Mouse (Mus musculus) CH12.LX (cell line): Measurements from ENCODE around the gene Ptprg. TPM values are rescaled to one million over a fixed set of nuclear protein-coding genes. Genes with fewer than 3 reads are reported as not detected.

Source experiments
- DNase-seq: peaks from one replicate; pipeline ENCODE4 v3.0.0-alpha.2; 2013; ENCODE audit errors: extremely low read depth
- H3K27ac ChIP-seq: 2 replicates; pipeline ENCODE4 v1.5.1; 2012; ENCODE audit warnings: low read depth, mild to moderate bottlenecking, control low read depth, moderate library complexity; ENCODE audit not compliant: insufficient read depth
- H3K27me3 ChIP-seq: replicated peaks from 2 replicates; pipeline ENCODE3; 2012; ENCODE audit warnings: inconsistent platforms
- H3K36me3 ChIP-seq, 2 experiments: replicated peaks in 1 of 2; 2 replicates each; pipeline versions ENCODE3 to v1.6.1; 2012; ENCODE audit warnings: inconsistent platforms in 1 of 2, low read length in 1 of 2, mild to moderate bottlenecking in 1 of 2, mixed read lengths in 1 of 2, moderate library complexity in 1 of 2; ENCODE audit not compliant: control insufficient read depth in 1 of 2, insufficient read depth in 1 of 2
- H3K4me1 ChIP-seq, 2 experiments: 2 replicates each; pipeline ENCODE4 v1.6.1; 2012; ENCODE audit warnings: inconsistent platforms in 1 of 2, moderate library complexity in 1 of 2; ENCODE audit not compliant: insufficient read depth in 2 of 2, control insufficient read depth in 1 of 2
- H3K4me2 ChIP-seq: 2 replicates; pipeline ENCODE4 v1.6.1; 2012; ENCODE audit warnings: low read depth, mild to moderate bottlenecking, control low read depth; ENCODE audit not compliant: poor library complexity, insufficient read depth, severe bottlenecking
- H3K4me3 ChIP-seq, 3 experiments: fragments of 150-350 bp in 1 of 3; sonication (generic) in 1 of 3; replicated peaks in 1 of 3; 2 replicates each; pipeline versions ENCODE3 to v1.5.1; 2011 to 2012; ENCODE audit warnings: low read depth in 2 of 3, low read length in 2 of 3, mild to moderate bottlenecking in 2 of 3, moderate library complexity in 2 of 3, control low read depth in 1 of 3, improper control_type of control experiment in 1 of 3, inconsistent platforms in 1 of 3, mixed read lengths in 1 of 3; ENCODE audit not compliant: poor library complexity in 1 of 3
- H3K79me2 ChIP-seq: replicated peaks from 2 replicates; pipeline ENCODE4 v1.6.1; 2012; ENCODE audit warnings: mild to moderate bottlenecking, moderate library complexity; ENCODE audit not compliant: control insufficient read depth, poor library complexity, insufficient read depth, severe bottlenecking; ENCODE audit errors: extremely low read depth
- H3K9ac ChIP-seq: 2 replicates; pipeline ENCODE4 v1.6.1; 2012; ENCODE audit warnings: low read depth, mild to moderate bottlenecking, control low read depth, moderate library complexity; ENCODE audit not compliant: insufficient read depth
- H3K9me3 ChIP-seq: replicated peaks from 2 replicates; pipeline ENCODE3; 2012; ENCODE audit warnings: low read length, inconsistent platforms, mixed read lengths
- BHLHE40 ChIP-seq: IDR thresholded peaks from 2 replicates; pipeline ENCODE4 v1.6.1; 2011; ENCODE audit warnings: mild to moderate bottlenecking, low read depth, low read length, improper control_type of control experiment
- CHD2 ChIP-seq: IDR thresholded peaks from 2 replicates; pipeline ENCODE4 v1.6.1; 2011; ENCODE audit warnings: low read length, improper control_type of control experiment
- CTCF ChIP-seq, 2 experiments: IDR thresholded peaks in 1 of 2; conservative IDR thresholded peaks in 1 of 2; 2 replicates each; pipeline ENCODE4 v1.5.1; 2011 to 2012; ENCODE audit warnings: low read depth in 2 of 2, low read length in 2 of 2, improper control_type of control experiment in 1 of 2, inconsistent platforms in 1 of 2, mild to moderate bottlenecking in 1 of 2, moderate library complexity in 1 of 2
- EP300 ChIP-seq: IDR thresholded peaks from 2 replicates; pipeline ENCODE4 v1.6.1; 2011; ENCODE audit warnings: low read length, improper control_type of control experiment
- ETS1 ChIP-seq: conservative IDR thresholded peaks from 2 replicates; pipeline ENCODE4 v1.6.1; 2012; ENCODE audit warnings: low read depth, mild to moderate bottlenecking, inconsistent platforms, low read length, improper control_type of control experiment, moderate library complexity
- GABPA ChIP-seq: IDR thresholded peaks from 2 replicates; pipeline ENCODE4 v1.6.1; 2012; ENCODE audit warnings: low read depth, low read length, improper control_type of control experiment, inconsistent platforms; ENCODE audit not compliant: insufficient replicate concordance
- HCFC1 ChIP-seq: IDR thresholded peaks from 2 replicates; pipeline ENCODE4 v1.6.1; 2012; ENCODE audit warnings: low read depth, mild to moderate bottlenecking, inconsistent platforms, low read length, improper control_type of control experiment
- JUND ChIP-seq: conservative IDR thresholded peaks from 2 replicates; pipeline ENCODE4 v1.6.1; 2011; ENCODE audit warnings: low read depth, low read length, improper control_type of control experiment
- KAT2A ChIP-seq: IDR thresholded peaks from 2 replicates; pipeline ENCODE4 v1.6.1; 2012; ENCODE audit warnings: low read length, improper control_type of control experiment, inconsistent platforms; ENCODE audit not compliant: insufficient replicate concordance
- NELFE ChIP-seq: IDR thresholded peaks from 2 replicates; pipeline ENCODE4 v1.6.1; 2011; ENCODE audit warnings: low read depth, low read length, improper control_type of control experiment
- RAD21 ChIP-seq: IDR thresholded peaks from 2 replicates; pipeline ENCODE4 v1.6.1; 2011; ENCODE audit warnings: low read depth, mild to moderate bottlenecking, low read length, improper control_type of control experiment, moderate library complexity
- SIN3A ChIP-seq: IDR thresholded peaks from 2 replicates; pipeline ENCODE4 v1.6.1; 2012; ENCODE audit warnings: low read length, improper control_type of control experiment, inconsistent platforms
- TBP ChIP-seq: conservative IDR thresholded peaks from 2 replicates; pipeline ENCODE4 v1.6.1; 2011; ENCODE audit warnings: low read depth, low read length, improper control_type of control experiment
- UBTF ChIP-seq: IDR thresholded peaks from 2 replicates; pipeline ENCODE4 v1.6.1; 2012; ENCODE audit warnings: low read depth, mild to moderate bottlenecking, inconsistent platforms, low read length, improper control_type of control experiment, moderate library complexity
- ZKSCAN1 ChIP-seq: IDR thresholded peaks from 2 replicates; pipeline ENCODE4 v1.6.1; 2012; ENCODE audit warnings: low read depth, inconsistent platforms, low read length, improper control_type of control experiment, borderline replicate concordance
- dilution Hi-C: fragments of 300-500 bp; cut with MboI; formaldehyde crosslinking; loops from 2 replicates; pipeline ENCODE4 v1.14.3; 2020; ENCODE audit warnings: low sequenced_read_pairs; ENCODE audit not compliant: extremely low pct_unique_long_range_greater_than_20kb, extremely low pct_ligation_motif_present
- in situ Hi-C: fragments of 300-500 bp; cut with MboI; formaldehyde crosslinking; loops from 3 replicates; pipeline ENCODE4 v1.14.3; 2019; ENCODE audit warnings: low sequenced_read_pairs, low pct_ligation_motif_present, low pct_unique_long_range_greater_than_20kb, mixed read lengths
- polyA plus RNA-seq: library from polyadenylated mRNA; unstranded; fragments of >175 nt; gene quantifications from 2 replicates; pipeline ENCODE4 v1.2.1, GENCODE M21; 2012; ENCODE audit warnings: low read depth; ENCODE audit not compliant: insufficient read length
- total RNA-seq, 2 experiments: library from RNA; depleted of rRNA; stranded (reverse); fragments of 300-350 nt in 1 of 2; fragments of >200 nt in 1 of 2; gene quantifications; 2 replicates each; pipeline ENCODE4 v1.2.3; 2012 to 2014

Ptprg gene
- total and polyA plus RNA-seq, 3 experiments = 0.08 TPM; not detected in 2

DNA sequence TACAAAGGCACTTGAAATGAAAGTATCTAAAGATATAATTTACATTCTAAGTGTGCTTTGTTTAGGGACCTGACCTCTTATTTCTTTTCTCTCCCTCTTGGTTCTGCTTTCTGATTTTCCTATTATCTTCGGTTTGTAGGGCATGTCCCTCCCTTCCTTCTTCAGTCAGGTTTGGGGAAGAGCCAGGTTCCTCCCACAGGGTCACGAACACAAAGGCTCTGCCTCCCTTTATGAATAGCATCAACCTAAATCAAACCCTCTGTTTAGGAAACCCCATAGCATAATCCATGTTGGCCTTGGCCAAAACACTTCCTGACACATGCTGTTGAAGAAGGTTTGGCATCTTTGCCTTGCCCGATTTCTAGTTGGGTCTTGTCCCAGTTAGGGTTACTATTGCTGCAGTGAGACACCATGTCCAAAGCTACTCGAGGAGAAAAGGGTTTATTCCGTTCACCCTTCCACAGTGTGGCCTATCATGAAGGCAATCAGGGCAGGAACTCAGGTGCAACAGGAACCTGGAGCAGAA, 388.7 kb downstream of the Ptprg start:
- Histone ChIP-seq H3K27ac (no peak overlapping the region), H3K27me3 (no peaks in the 10 kb centered on the region), H3K9me3 (peaks cover 4% of the 10 kb centered on the region), H3K79me2 (no peaks in the 10 kb centered on the region), H3K4me2 (no peak overlapping the region), H3K9ac (no peak overlapping the region), H3K4me3 (no peak overlapping the region), H3K36me3 (no peaks in the 10 kb centered on the region), H3K4me1 (no peaks in the 10 kb centered on the region)
- no peak for DNase-seq
- in situ Hi-C loops (no loop called here), dilution Hi-C loops (no loop called here)
- TF ChIP-seq CTCF (conservative IDR thresholded peaks at IDR 0.05 in 1 of 2, IDR thresholded peaks at IDR 0.05 in 1 of 2; ENCODE audit: low read depth in 2 of 2, low read length in 2 of 2) = no peak
- no peak for TF ChIP-seq GABPA
- no peak for TF ChIP-seq ZKSCAN1
- no peak for TF ChIP-seq HCFC1

DNA sequence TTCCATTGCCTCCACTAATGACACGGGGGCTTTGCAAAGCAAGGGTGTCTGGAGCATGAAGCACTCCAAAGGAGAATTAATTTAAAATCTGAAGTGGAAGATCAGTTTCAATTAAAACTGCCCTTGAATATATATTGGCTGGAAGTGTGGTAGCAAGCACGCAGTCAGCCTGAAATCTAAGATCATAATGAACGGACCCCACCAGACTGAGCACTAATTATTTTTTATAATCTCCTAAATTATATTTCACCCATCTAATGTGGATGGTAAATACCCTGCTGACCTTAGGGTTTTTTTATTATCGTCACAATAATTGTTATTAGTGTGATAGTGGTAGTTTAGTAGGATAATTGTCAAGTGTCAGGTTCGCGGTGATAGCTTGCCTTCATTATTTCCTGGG, 397.0 kb downstream of the Ptprg start:
- H3K9me3 ChIP-seq = peaks cover 2% of the 10 kb centered on the region
- no peaks in the 10 kb centered on the region for H3K27me3 ChIP-seq
- TF ChIP-seq ETS1 = no peak
- in situ Hi-C loops (no loop called here), dilution Hi-C loops (no loop called here)
- H3K4me1 ChIP-seq = peaks cover 0 to 7% of the 10 kb centered on the region in 2 experiments; a peak in 1 of 4 replicates
- no peak overlapping the region for H3K4me3 ChIP-seq
- H3K79me2 ChIP-seq = no peaks in the 10 kb centered on the region
- DNase-seq = no peak
- no peak overlapping the region for H3K27ac ChIP-seq
- no peak overlapping the region for H3K9ac ChIP-seq
- H3K4me2 ChIP-seq = no peak overlapping the region
- H3K36me3 ChIP-seq = no peaks in the 10 kb centered on the region

DNA sequence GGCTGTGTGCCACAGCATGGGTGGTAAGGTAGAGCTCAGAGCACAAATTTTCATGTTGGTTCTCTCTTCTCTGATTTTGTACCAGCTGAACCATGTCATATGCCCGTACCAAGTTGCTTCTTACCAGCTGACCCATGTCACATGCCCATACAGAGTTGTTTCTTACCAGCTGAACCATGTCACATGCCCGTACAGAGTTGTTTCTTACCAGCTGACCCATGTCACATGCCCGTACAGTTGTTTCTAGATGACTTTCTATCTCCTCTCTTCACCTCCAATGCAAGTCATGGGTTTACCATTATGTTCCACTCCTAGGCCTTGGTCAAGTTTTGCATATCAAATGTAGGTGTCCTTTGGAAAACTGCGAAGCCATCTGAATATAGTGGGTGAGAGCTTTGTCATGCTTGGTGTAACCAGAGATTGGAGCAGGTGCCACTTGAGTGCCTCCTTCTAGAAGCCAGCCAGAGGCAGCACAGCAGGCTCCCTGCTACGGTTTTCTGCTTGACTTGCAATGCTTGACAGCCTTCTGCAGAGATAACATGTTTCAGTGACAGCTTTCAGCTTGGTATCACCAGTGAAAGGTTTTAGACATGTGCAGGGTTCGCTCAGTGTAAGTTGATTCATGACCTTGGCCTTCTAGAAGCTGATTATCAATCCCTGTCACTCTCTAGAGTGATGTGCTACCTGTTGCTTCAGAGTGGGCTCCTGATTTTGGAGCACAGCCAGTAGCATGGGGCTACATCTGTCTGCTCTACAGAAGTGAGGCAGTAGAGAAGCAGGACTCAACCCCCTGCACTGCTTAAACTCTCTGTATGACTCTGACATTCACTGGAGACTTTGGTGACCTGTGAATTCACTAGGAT, 401.9 kb downstream of the Ptprg start:
- Histone ChIP-seq H3K9ac (no peak overlapping the region), H3K79me2 (no peaks in the 10 kb centered on the region), H3K27ac (no peak overlapping the region), H3K4me1 (peaks cover 0 to 5% of the 10 kb centered on the region in 2 experiments; a peak in 1 of 4 replicates), H3K27me3 (no peaks in the 10 kb centered on the region), H3K9me3 (peaks cover 2% of the 10 kb centered on the region), H3K4me2 (no peak overlapping the region), H3K4me3 (no peak overlapping the region), H3K36me3 (no peaks in the 10 kb centered on the region)
- dilution Hi-C loops = no loop called here
- TF ChIP-seq EP300 = no peak
- TF ChIP-seq UBTF = no peak
- TF ChIP-seq JUND = no peak
- TF ChIP-seq KAT2A = no peak
- TF ChIP-seq CHD2 = no peak
- no peak for TF ChIP-seq BHLHE40
- no peak for TF ChIP-seq ZKSCAN1
- TF ChIP-seq SIN3A = no peak
- no peak for TF ChIP-seq RAD21
- no peak for TF ChIP-seq NELFE
- no peak for TF ChIP-seq TBP
- peak; percentile 16 for DNase-seq
- in situ Hi-C loops = no loop called here
